Mouse (Mus musculus) macrophage (primary cell): ENCODE data around the gene Hdac9. TPM values are rescaled to one million over a fixed set of nuclear protein-coding genes. Genes with fewer than 3 reads are reported as not detected.
"Not testable (repeated sequence)": the region's sequence is repeated elsewhere in the genome, so short reads cannot be mapped to it uniquely, and the experiment has no call there.

Experiments
- H3K27ac ChIP-seq: fragments of 350-480 bp; formaldehyde crosslinking; 2 replicates; pipeline ENCODE4 v1.9.0; 2021
- H3K36me3 ChIP-seq: fragments of 350-480 bp; formaldehyde crosslinking; 2 replicates; pipeline ENCODE4 v1.9.0; 2021; ENCODE audit errors: inconsistent target
- H3K4me3 ChIP-seq: fragments of 350-480 bp; formaldehyde crosslinking; 2 replicates; pipeline ENCODE4 v1.9.0; 2021; ENCODE audit errors: inconsistent target
- H3K79me2 ChIP-seq: fragments of 350-480 bp; formaldehyde crosslinking; 2 replicates; pipeline ENCODE4 v1.9.0; 2021; ENCODE audit errors: inconsistent target
- WGBS: methylation state at CpG from one replicate; pipeline ENCODE4 v1.1.7; 2026; ENCODE audit warnings: inconsistent platforms; ENCODE audit not compliant: missing documents; 5-methylcytosine and 5-hydroxymethylcytosine counted together
- polyA plus RNA-seq: library from polyadenylated mRNA; stranded (reverse); fragments of 250-400 nt; gene quantifications from 3 replicates; pipeline ENCODE4 v1.2.4, GENCODE M21; 2018; ENCODE audit warnings: inconsistent platforms

Hdac9 gene
- polyA plus RNA-seq, 1 experiment from 2014 or later: 2.4 TPM

GRCm38 (mm10) chr12:34495940-34496339 is 421.0 kb downstream of the Hdac9 start:
- H3K27ac ChIP-seq: no peak overlapping the region
- 48% methylated on average over 3 of the region's 3 CpGs for WGBS
- H3K79me2 ChIP-seq: no peaks in the 10 kb centered on the region
- H3K36me3 ChIP-seq: no peaks in the 10 kb centered on the region
- peak overlapping the region; percentile 4; the same call in 1 of the 2 replicates for H3K4me3 ChIP-seq

GRCm38 (mm10) chr12:34489629-34490028 is 427.3 kb downstream of the Hdac9 start:
- Histone ChIP-seq H3K36me3 (no peaks in the 10 kb centered on the region), H3K27ac (no peak overlapping the region), H3K79me2 (no peaks in the 10 kb centered on the region), H3K4me3 (no peak overlapping the region)

- whole genome bisulfite sequencing: 92% methylated on average over 1 of the region's 1 CpGs
Measured at GRCm38 (mm10) chr12:34487666-34488065, 429.2 kb downstream of the Hdac9 start.

GRCm38 (mm10) chr12:34487021-34487420 is 429.9 kb downstream of the Hdac9 start:
- Histone ChIP-seq H3K27ac (no peak overlapping the region), H3K4me3 (no peak overlapping the region), H3K79me2 (no peaks in the 10 kb centered on the region), H3K36me3 (no peaks in the 10 kb centered on the region)
- 88% methylated on average over 3 of the region's 3 CpGs for WGBS

More at GRCm38 (mm10) chr12:34487666-34488065, 429.2 kb downstream of the Hdac9 start:
- Histone ChIP-seq H3K4me3 (no peak overlapping the region), H3K79me2 (no peaks in the 10 kb centered on the region), H3K27ac (no peak overlapping the region), H3K36me3 (no peaks in the 10 kb centered on the region)

GRCm38 (mm10) chr12:34486016-34486415 is 430.9 kb downstream of the Hdac9 start:
- H3K36me3 ChIP-seq: no peaks in the 10 kb centered on the region
- H3K27ac ChIP-seq: no peak overlapping the region
- WGBS: 4% methylated on average over 2 of the region's 2 CpGs
- H3K79me2 ChIP-seq: no peaks in the 10 kb centered on the region
- H3K4me3 ChIP-seq: no peak overlapping the region

- 100% methylated on average over 5 of the region's 5 CpGs for WGBS
- no peak overlapping the region for H3K27ac ChIP-seq
- no peaks in the 10 kb centered on the region for H3K36me3 ChIP-seq
- H3K79me2 ChIP-seq: no peaks in the 10 kb centered on the region
- H3K4me3 ChIP-seq: no peak overlapping the region
Measured at GRCm38 (mm10) chr12:34481702-34482101, 435.2 kb downstream of the Hdac9 start.

GRCm38 (mm10) chr12:34472949-34473651 is 443.8 kb downstream of the Hdac9 start:
- no peaks in the 10 kb centered on the region for H3K36me3 ChIP-seq
- no peak overlapping the region for H3K27ac ChIP-seq
- H3K79me2 ChIP-seq: no peaks in the 10 kb centered on the region
- H3K4me3 ChIP-seq: no peak overlapping the region
- WGBS: 89% methylated on average over 10 of the region's 10 CpGs

- no peak overlapping the region for H3K4me3 ChIP-seq
- WGBS: 67% methylated on average over 4 of the region's 4 CpGs
Measured at GRCm38 (mm10) chr12:34472542-34472941, 444.4 kb downstream of the Hdac9 start.

GRCm38 (mm10) chr12:34461728-34462127 is 455.2 kb downstream of the Hdac9 start:
- WGBS: 100% methylated on average over 1 of the region's 1 CpGs
- Histone ChIP-seq H3K4me3 (no peak overlapping the region), H3K27ac (no peak overlapping the region), H3K36me3 (no peaks in the 10 kb centered on the region), H3K79me2 (no peaks in the 10 kb centered on the region)

More at GRCm38 (mm10) chr12:34472542-34472941, 444.4 kb downstream of the Hdac9 start:
- no peaks in the 10 kb centered on the region for H3K79me2 ChIP-seq
- no peaks in the 10 kb centered on the region for H3K36me3 ChIP-seq
- no peak overlapping the region for H3K27ac ChIP-seq

GRCm38 (mm10) chr12:34452643-34453042 is 464.3 kb downstream of the Hdac9 start:
- Histone ChIP-seq H3K27ac (no peak overlapping the region), H3K4me3 (no peak overlapping the region), H3K36me3 (no peaks in the 10 kb centered on the region), H3K79me2 (no peaks in the 10 kb centered on the region)
- WGBS: 88% methylated on average over 2 of the region's 5 CpGs

- no peak overlapping the region for H3K27ac ChIP-seq
- H3K36me3 ChIP-seq: no peaks in the 10 kb centered on the region
- no peaks in the 10 kb centered on the region for H3K79me2 ChIP-seq
- H3K4me3 ChIP-seq: no peak overlapping the region
- 62% methylated on average over 2 of the region's 2 CpGs for WGBS
Measured at GRCm38 (mm10) chr12:34451198-34451597, 465.7 kb downstream of the Hdac9 start.

- not testable (repeated sequence) for H3K79me2 ChIP-seq, H3K4me3 ChIP-seq, H3K27ac ChIP-seq, H3K36me3 ChIP-seq
- 80% methylated on average over 1 of the region's 1 CpGs for WGBS
Measured at GRCm38 (mm10) chr12:34444724-34445123, 472.2 kb downstream of the Hdac9 start.

GRCm38 (mm10) chr12:34440930-34441329 is 476.0 kb downstream of the Hdac9 start:
- H3K79me2 ChIP-seq: no peaks in the 10 kb centered on the region
- H3K27ac ChIP-seq: no peak overlapping the region
- no peak overlapping the region for H3K4me3 ChIP-seq
- H3K36me3 ChIP-seq: no peaks in the 10 kb centered on the region
- WGBS: 91% methylated on average over 8 of the region's 8 CpGs

- H3K36me3 ChIP-seq: no peaks in the 10 kb centered on the region
- no peaks in the 10 kb centered on the region for H3K79me2 ChIP-seq
- peak overlapping the region; percentile 73 for H3K27ac ChIP-seq
- 7% methylated on average over 6 of the region's 6 CpGs for WGBS
- no peak overlapping the region for H3K4me3 ChIP-seq
Measured at GRCm38 (mm10) chr12:34432919-34433318, 484.0 kb downstream of the Hdac9 start.

GRCm38 (mm10) chr12:34432461-34432860 is 484.4 kb downstream of the Hdac9 start:
- no peaks in the 10 kb centered on the region for H3K36me3 ChIP-seq
- WGBS: 38% methylated on average over 5 of the region's 5 CpGs
- peak overlapping the region; percentile 73 for H3K27ac ChIP-seq
- H3K4me3 ChIP-seq: no peak overlapping the region
- no peaks in the 10 kb centered on the region for H3K79me2 ChIP-seq

GRCm38 (mm10) chr12:34431832-34432231 is 485.1 kb downstream of the Hdac9 start:
- H3K36me3 ChIP-seq: no peaks in the 10 kb centered on the region
- no peak overlapping the region for H3K4me3 ChIP-seq
- no peaks in the 10 kb centered on the region for H3K79me2 ChIP-seq
- peak overlapping the region; percentile 73 for H3K27ac ChIP-seq
- WGBS: 78% methylated on average over 5 of the region's 5 CpGs
